Mouse (Mus musculus): ENCODE results near the gene Nwd2. TPM values are rescaled to one million over a fixed set of nuclear protein-coding genes. Genes with fewer than 3 reads are reported as not detected.

Gene Nwd2
- polyA plus RNA-seq, 1 experiment from 2014 or later: not detected

GRCm38 (mm10) chr5:63831054-63831453, 182.2 kb downstream of the Nwd2 start:
- Histone ChIP-seq H3K9ac (no peak overlapping the region), H3K36me3 (no peaks in the 10 kb centered on the region), H3K4me2 (no peak overlapping the region), H3K27ac (no peak overlapping the region), H3K9me3 (replicated peaks) (no peaks in the 10 kb centered on the region), H3K27me3 (no peaks in the 10 kb centered on the region), H3K4me1 (replicated peaks) (no peaks in the 10 kb centered on the region), H3K4me3 (no peak overlapping the region)
- ATAC-seq (replicated peaks; ENCODE audit: insufficient number of reproducible peaks, insufficient read depth, low FRiP score, low read depth): no peak
- WGBS: 73% methylated on average over 4 of the region's 4 CpGs

- Histone ChIP-seq H3K27ac (no peak overlapping the region), H3K9me3 (replicated peaks) (no peaks in the 10 kb centered on the region), H3K36me3 (no peaks in the 10 kb centered on the region), H3K27me3 (no peaks in the 10 kb centered on the region), H3K4me2 (no peak overlapping the region), H3K4me3 (no peak overlapping the region), H3K9ac (no peak overlapping the region), H3K4me1 (replicated peaks) (no peaks in the 10 kb centered on the region)
- 69% methylated on average over 5 of the region's 5 CpGs for WGBS
- ATAC-seq (replicated peaks; ENCODE audit: insufficient number of reproducible peaks, insufficient read depth, low FRiP score, low read depth): no peak
Measured at GRCm38 (mm10) chr5:63833955-63834354, 185.1 kb downstream of the Nwd2 start.

GRCm38 (mm10) chr5:63834435-63834834, 185.5 kb downstream of the Nwd2 start:
- ATAC-seq (replicated peaks; ENCODE audit: insufficient number of reproducible peaks, insufficient read depth, low FRiP score, low read depth): no peak
- 81% methylated on average over 3 of the region's 3 CpGs for WGBS
- no peak overlapping the region for H3K4me3 ChIP-seq

GRCm38 (mm10) chr5:63837115-63837514, 188.2 kb downstream of the Nwd2 start:
- WGBS: 69% methylated on average over 5 of the region's 5 CpGs
- no peak for ATAC-seq (replicated peaks; ENCODE audit: insufficient number of reproducible peaks, insufficient read depth, low FRiP score, low read depth)
- no peak overlapping the region for H3K9ac ChIP-seq

More at GRCm38 (mm10) chr5:63834435-63834834, 185.5 kb downstream of the Nwd2 start:
- Histone ChIP-seq H3K27ac (no peak overlapping the region), H3K9ac (no peak overlapping the region), H3K9me3 (replicated peaks) (no peaks in the 10 kb centered on the region), H3K4me2 (no peak overlapping the region), H3K4me1 (replicated peaks) (no peaks in the 10 kb centered on the region), H3K27me3 (no peaks in the 10 kb centered on the region), H3K36me3 (no peaks in the 10 kb centered on the region)

GRCm38 (mm10) chr5:63837851-63838250, 188.9 kb downstream of the Nwd2 start:
- WGBS: 82% methylated on average over 2 of the region's 2 CpGs
- H3K4me1 ChIP-seq (replicated peaks): no peaks in the 10 kb centered on the region
- H3K9ac ChIP-seq: no peak overlapping the region
- no peaks in the 10 kb centered on the region for H3K36me3 ChIP-seq
- no peak overlapping the region for H3K27ac ChIP-seq
- ATAC-seq (replicated peaks; ENCODE audit: insufficient number of reproducible peaks, insufficient read depth, low FRiP score, low read depth): no peak
- no peak overlapping the region for H3K4me3 ChIP-seq
- H3K4me2 ChIP-seq: no peak overlapping the region
- H3K9me3 ChIP-seq (replicated peaks): no peaks in the 10 kb centered on the region
- no peaks in the 10 kb centered on the region for H3K27me3 ChIP-seq

More at GRCm38 (mm10) chr5:63837115-63837514, 188.2 kb downstream of the Nwd2 start:
- no peak overlapping the region for H3K4me3 ChIP-seq
- H3K27ac ChIP-seq: no peak overlapping the region
- no peak overlapping the region for H3K4me2 ChIP-seq
- H3K4me1 ChIP-seq (replicated peaks): no peaks in the 10 kb centered on the region
- no peaks in the 10 kb centered on the region for H3K36me3 ChIP-seq
- no peaks in the 10 kb centered on the region for H3K9me3 ChIP-seq (replicated peaks)
- no peaks in the 10 kb centered on the region for H3K27me3 ChIP-seq

GRCm38 (mm10) chr5:63839801-63840416, 191.0 kb downstream of the Nwd2 start:
- Histone ChIP-seq H3K4me2 (no peak overlapping the region), H3K27me3 (no peaks in the 10 kb centered on the region), H3K36me3 (no peaks in the 10 kb centered on the region), H3K27ac (no peak overlapping the region), H3K4me3 (no peak overlapping the region), H3K9ac (no peak overlapping the region), H3K4me1 (replicated peaks) (no peaks in the 10 kb centered on the region), H3K9me3 (replicated peaks) (no peaks in the 10 kb centered on the region)
- no peak for ATAC-seq (replicated peaks; ENCODE audit: insufficient number of reproducible peaks, insufficient read depth, low FRiP score, low read depth)
- WGBS: 73% methylated on average over 12 of the region's 12 CpGs

- H3K9me3 ChIP-seq (replicated peaks): no peaks in the 10 kb centered on the region
- no peak overlapping the region for H3K4me3 ChIP-seq
- no peak overlapping the region for H3K4me2 ChIP-seq
- H3K4me1 ChIP-seq (replicated peaks): no peaks in the 10 kb centered on the region
- no peaks in the 10 kb centered on the region for H3K27me3 ChIP-seq
- 90% methylated on average over 8 of the region's 8 CpGs for WGBS
- no peak overlapping the region for H3K9ac ChIP-seq
- no peak for ATAC-seq (replicated peaks; ENCODE audit: insufficient number of reproducible peaks, insufficient read depth, low FRiP score, low read depth)
- H3K27ac ChIP-seq: no peak overlapping the region
- no peaks in the 10 kb centered on the region for H3K36me3 ChIP-seq
Measured at GRCm38 (mm10) chr5:63847080-63847479, 198.2 kb downstream of the Nwd2 start.

- no peak overlapping the region for H3K9ac ChIP-seq
- 84% methylated on average over 13 of the region's 13 CpGs for WGBS
- H3K27me3 ChIP-seq: no peaks in the 10 kb centered on the region
- H3K27ac ChIP-seq: no peak overlapping the region
- H3K36me3 ChIP-seq: no peaks in the 10 kb centered on the region
- H3K4me3 ChIP-seq: no peak overlapping the region
- H3K9me3 ChIP-seq (replicated peaks): no peaks in the 10 kb centered on the region
- no peak for ATAC-seq (replicated peaks; ENCODE audit: insufficient number of reproducible peaks, insufficient read depth, low FRiP score, low read depth)
- no peaks in the 10 kb centered on the region for H3K4me1 ChIP-seq (replicated peaks)
- H3K4me2 ChIP-seq: no peak overlapping the region
Measured at GRCm38 (mm10) chr5:63847541-63848226, 198.8 kb downstream of the Nwd2 start.

- WGBS: 72% methylated on average over 8 of the region's 8 CpGs
- Histone ChIP-seq H3K4me1 (replicated peaks) (no peaks in the 10 kb centered on the region), H3K9ac (no peak overlapping the region), H3K27ac (no peak overlapping the region), H3K4me2 (no peak overlapping the region), H3K27me3 (no peaks in the 10 kb centered on the region), H3K9me3 (replicated peaks) (no peaks in the 10 kb centered on the region), H3K4me3 (no peak overlapping the region), H3K36me3 (no peaks in the 10 kb centered on the region)
- ATAC-seq (replicated peaks; ENCODE audit: insufficient number of reproducible peaks, insufficient read depth, low FRiP score, low read depth): no peak
Measured at GRCm38 (mm10) chr5:63858901-63859300, 210.0 kb downstream of the Nwd2 start.

Other genes with a start within 250 kb of the Nwd2 start
- 1.4 and 3.3 TPM in 2 replicates for gene 0610040J01Rik, start 163.3 kb downstream of the Nwd2 start, polyA plus RNA-seq (2015; fragmentation: Nextera tagmentation; extraction: Ambion mirVana)

Data from heart, embryonic 15.5 days (tissue).